Mouse (Mus musculus): ENCODE measurements around the gene Ptprn2.

The Ptprn2 gene

DNA sequence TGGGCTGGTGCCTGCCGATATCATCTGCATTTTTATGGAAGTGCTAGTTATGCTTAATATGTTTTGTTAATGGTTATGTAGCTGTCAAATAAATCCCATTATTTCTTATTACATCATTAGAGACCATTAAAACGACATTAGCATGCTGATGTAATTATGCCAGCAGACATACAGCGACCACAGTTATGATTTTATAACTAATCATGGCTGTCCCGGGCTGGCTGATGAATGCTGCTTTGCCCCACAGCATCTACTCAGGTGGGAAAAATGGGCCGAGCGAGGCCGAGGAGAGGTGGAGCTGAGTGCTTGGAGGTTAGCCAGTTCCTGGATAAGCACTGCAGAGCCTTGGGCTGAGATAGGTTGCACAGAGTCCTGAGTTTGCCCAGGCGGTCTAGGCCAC lies 407.1 kb downstream of the Ptprn2 start:
- no peak for DNase-seq (ENCODE audit: low read depth)

DNA sequence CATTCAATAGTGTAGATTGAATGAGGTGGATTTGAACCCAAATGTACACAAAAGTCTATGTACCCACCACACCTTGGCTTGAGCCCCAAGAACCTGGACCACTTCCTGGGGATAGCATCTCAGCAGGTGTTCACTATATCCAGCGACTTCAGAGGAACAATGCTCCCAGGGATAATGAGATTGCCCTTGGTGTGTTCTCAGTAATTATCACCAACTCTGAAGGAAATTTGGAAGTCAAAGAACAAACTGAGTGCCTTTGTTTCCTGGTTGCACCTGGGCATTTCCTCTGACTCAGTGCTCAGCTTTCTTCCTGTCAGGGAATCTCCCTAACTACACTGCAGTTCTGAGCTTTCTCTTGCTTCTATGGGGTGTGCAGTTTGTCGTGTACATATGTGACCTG lies 411.1 kb downstream of the Ptprn2 start:
- DNase-seq (ENCODE audit: low read depth): no peak

DNA sequence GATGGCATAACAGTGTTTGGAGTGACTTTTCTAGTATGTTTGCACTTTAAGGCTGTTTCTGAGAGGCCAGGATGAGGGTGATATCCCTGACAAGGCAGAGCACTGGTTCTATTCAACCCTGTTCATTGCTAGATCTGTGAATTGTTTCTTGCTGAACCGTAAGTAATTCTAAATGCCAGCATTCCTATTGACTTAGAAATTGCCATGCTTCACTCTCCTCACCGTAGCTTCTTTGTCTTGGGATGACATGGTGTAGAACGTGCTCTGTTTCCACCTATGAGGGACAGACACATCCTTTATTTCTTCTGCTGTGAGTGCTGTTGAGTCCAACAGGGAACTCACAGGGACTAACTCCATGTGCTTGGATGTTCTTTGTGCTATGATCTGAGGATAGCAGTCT lies 416.3 kb downstream of the Ptprn2 start:
- DNase-seq (ENCODE audit: low read depth): no peak

DNA sequence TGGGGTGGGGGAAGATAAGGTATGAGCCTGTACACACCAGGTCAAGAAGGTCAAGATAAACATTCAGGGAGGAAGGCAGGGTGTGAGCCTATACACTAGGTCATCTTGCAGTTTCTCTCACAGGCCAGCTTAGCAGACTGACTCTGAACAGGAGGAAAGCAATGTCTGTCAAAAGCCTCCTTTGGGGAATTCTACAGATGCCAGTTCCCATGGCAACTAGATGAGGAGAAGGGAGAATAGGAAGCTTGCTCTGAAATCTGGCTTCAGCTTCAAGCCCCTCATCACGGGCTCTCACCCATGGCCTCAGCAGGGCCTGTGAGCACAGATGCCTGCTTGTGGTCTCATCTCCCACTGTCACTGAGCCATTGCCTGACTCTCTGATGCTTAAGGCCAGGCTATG lies 421.9 kb downstream of the Ptprn2 start:
- DNase-seq (ENCODE audit: low read depth): no peak

DNA sequence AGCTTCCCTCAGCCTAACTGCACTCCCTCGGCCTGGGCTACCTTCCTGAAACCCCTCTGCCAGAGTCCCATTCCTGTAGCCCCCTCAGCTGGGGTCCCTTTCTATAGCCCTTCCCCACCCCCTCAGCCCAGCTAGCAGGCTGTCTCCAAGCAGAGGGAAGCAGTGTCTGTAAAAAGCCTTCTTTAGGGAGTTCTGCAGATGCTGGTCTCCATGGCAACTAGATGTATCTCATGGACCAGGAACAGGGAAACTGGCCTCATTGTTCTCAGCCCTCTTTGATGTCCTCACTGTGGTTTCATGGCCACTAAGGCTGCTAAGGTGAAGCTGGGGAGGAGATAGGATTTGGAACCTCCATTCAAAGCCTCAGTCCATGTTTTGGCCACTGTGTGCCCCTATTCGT lies 423.1 kb downstream of the Ptprn2 start:
- no peak for DNase-seq (ENCODE audit: low read depth)

DNA sequence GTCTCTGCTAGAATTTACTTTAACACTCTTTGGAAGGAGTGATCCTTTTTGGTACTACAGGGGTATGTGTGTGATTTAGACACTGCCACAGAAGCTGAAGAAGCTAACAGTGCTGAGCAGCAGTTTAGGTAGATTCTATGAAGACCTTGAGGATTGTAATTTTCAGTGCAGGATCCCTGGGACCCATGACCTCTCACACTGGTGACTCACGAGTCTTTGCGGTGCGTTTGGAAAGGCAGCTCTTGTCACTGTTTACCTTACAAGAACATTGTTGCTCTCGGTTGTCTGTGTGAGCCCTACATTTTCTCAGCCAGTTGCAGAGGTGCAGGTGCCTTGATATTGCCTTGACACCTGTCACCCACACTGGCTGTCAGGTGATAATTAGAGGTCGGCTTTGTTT lies 431.3 kb downstream of the Ptprn2 start:
- no peak for DNase-seq (ENCODE audit: low read depth)

DNA sequence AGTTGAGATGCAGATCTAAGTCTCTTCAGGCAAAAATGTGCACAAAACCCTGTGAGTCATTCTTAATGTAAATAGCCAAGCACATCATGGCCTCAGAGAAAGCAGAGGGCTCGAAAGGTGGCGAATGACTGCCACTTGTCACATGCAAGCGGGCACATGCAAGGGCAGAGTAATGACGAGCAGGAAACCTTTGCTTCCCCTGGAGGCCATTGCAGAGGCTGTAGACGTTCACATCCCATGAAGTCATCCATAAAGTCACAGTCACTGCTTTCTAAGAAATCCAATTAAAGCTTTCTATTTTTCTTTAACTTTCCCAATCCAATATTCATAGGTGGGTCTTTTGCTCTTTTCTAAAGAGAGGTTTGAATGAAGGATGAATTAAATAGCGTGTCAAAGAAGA lies 433.7 kb downstream of the Ptprn2 start:
- no peak for DNase-seq (ENCODE audit: low read depth)

DNA sequence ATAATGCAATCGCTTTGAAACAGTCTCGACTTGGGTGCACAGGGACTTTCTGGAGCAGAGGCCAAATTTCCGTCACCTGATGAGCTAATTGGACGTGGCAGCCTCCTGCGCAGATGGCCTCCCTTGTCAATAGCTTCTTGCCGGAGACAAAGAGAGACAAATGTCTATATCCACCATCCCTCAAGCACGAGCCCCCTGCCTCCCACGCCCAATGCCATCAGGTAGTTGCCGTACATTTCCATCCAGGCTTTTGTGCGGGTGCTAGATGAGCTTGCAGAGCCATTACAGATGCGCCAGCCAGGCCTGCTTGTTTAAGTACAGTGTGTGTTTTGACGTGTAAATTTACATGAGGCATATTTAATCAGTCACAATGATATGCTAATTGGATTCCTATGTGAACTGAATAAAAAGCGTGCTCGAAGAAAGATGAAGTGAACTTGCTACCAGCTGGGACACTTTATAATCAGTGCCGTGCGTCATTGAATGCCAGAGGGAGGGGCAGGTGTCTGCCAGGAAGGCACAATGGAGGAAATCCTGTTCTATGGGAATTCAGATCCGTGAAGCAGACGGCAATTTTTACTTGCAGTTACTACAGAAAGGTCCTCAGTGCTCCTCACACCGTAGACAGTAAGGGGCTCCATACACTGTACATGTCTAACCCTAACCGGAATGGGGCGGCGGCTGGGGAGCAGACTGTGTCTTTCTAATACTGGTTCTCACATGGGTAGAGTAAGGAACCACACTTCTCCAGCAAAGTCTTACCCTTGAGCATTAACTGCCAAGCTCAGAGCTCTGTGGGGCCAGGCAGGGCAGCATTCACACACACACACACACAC lies 434.4 kb downstream of the Ptprn2 start:
- no peak for DNase-seq (ENCODE audit: low read depth)

DNA sequence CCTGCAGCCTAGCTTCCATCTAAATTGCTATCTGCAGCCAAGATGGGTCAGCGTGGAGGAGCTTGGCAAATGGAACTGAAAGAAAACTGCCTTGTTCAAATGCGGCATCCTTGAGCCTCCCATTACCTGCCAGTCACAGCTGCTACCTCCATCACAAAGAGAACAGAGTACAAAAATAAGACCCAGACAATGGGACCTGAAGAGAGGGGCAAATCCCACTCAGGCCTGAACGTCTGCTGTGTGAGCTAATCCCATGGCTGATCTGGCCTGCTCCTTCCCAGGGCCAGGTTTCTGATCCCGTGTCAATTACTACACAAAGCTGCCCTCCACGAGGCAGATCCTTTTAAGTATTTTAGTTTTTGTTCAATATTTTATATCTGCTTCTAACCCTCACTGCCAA lies 441.6 kb downstream of the Ptprn2 start:
- no peak for DNase-seq (ENCODE audit: low read depth)

DNA sequence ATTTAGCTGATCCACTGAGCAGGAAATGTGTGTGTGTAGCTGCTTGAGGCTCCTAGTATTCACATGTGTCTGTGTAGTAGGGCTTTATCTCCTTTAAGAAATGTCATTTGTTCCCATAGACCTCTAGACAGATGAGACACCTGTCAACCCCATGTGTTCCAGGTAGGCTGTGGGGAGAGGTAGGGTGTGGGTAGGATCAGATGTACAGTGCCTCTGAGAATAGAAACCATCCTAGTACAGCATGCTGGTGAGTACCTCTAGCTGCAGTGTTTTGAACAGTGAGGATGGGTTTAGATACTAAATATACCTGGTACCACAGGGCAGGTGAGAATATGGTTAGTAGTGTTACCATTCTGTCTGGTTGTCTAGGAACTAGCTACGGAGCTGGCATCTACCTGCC lies 442.0 kb downstream of the Ptprn2 start:
- no peak for DNase-seq (ENCODE audit: low read depth)

DNA sequence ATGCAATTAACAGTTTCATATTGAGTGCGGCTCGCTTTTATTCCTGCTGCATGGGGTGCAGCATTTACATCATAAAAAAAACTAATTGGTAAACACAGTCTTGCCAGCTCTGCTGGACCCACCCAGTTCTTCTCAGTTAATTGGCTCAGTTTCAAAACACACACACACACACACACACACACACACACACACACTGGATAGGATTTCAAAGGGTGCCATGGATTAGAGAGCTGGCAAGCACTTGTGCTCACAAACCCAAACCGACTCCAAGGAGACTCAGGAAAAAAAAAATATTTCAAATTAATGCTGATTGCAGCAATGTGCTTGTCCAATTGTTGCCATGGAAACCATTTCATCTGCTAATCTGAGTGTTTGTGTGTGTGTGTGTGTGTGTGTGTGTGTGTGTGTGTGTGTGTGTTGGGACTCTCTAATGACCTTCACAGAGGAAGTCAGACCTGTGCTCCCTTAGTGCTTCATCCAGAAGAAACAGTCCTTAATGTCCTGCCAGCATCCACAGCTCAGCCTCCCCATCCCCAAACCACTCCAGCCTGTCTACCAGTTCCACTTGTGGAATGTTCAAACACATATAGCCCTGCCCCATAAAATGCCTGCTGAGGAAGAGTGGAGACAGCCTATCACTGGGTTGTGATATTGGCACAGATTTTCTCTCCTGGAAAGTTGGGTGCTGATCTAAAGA lies 452.8 kb downstream of the Ptprn2 start:
- DNase-seq (ENCODE audit: low read depth): no peak

DNA sequence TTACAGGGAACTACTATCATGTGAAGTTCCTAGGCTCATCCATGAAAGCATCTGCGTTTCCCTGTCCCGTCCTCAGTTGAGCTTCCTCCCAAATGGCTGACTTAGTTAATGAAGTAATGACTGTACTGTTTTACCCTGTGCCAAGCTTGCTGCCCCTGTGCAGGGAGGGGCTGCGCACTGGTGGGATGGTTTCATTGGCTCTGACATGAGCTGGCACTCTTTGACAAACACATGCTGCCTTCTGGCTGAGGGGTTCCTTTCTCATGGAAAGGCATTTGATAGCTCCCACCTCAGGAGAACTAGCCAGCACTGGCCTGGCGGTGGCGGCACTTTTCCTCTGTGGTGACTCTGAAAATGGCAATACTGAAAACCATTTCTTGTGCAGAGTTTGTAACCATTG lies 458.4 kb downstream of the Ptprn2 start:
- no peak for DNase-seq (ENCODE audit: low read depth)

DNA sequence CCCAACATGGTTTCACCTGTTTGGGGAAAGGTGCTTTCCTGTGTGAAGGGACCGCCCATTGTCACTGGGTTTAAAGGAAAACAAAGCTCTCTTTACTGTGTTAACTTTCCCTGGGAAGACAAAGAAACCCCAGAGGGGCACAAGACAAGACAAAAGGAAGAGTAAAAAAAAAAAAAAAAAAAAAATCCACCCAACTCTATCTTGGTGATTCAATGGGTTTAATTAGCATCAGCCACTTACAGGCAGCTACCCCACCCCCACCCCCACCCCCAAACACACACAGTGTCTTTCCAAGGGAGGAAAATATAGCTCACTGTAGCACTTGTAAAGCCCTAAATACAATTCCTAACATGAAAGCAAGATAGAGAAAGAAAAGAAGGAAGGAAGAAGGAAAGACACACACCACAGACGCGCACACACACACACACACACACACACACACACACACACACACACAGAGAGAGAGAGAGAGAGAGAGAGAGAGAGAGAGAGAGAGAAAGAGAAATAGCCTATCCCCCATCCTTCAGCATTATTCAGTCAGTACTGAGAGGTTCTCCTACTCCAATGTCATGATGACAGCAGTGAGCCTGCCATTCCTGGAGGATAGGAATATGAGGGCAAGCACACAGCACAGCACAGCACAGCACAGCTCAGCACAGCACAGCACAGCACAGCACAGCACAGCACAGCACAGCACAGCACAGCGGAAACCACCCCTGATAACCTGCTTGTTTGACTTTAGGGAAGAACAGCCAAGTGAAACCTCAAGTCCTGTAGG lies 462.8 kb downstream of the Ptprn2 start:
- no peak for DNase-seq (ENCODE audit: low read depth)

DNA sequence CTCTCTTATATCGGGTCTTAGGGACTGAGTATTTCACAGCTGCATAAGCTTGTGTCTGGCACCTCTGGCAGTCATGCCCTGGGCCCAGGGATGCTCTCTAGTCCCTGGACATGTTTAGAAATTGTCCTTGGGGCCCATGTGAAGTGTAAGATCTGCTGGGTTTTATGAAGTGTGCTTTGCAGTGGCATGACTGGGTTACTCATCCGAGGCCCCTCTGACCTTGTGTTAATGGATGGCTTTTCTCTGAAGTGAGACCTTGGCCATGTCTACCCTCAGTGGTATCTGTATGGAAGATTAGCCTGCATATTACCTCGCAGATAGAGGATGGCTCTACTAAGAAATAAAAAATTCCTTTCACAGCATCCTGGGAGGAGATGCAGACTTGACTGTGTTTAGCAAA lies 464.2 kb downstream of the Ptprn2 start:
- no peak for DNase-seq (ENCODE audit: low read depth)

DNA sequence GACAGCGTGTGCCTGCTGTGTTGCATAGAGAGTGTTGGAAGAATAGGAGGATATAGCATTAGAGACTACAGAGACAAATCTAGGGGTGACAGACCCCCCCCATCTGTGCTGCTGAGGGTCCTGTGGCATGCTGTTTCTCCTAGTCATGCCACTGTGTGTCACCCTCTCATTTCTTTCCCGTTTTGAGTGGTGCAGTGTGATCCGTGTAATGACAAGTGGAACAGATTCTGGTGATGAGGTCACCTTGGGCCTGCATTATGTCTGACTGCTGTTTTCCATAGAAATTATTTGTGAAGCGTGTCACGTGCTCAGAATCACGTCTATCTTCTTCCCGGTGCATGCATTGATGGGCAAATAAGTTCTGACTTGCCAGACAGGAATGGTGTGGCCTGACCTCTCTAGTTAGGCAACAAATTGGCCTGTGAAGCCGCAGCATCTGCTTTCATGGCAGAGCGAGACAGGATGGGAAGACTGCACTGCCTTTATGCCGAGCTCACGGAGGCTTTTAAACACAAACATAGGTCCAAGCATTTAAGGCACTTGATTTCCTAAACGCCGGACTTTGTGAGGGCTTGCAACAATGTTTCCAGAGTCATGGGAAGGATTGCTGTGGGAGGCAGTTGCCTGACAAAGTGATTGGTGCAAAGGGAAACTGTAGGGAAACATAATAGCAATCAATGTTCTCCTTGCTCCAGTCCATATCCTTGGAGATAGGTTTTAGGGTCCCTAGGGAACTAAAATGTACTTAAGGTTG lies 467.1 kb downstream of the Ptprn2 start:
- DNase-seq (ENCODE audit: low read depth): no peak

DNA sequence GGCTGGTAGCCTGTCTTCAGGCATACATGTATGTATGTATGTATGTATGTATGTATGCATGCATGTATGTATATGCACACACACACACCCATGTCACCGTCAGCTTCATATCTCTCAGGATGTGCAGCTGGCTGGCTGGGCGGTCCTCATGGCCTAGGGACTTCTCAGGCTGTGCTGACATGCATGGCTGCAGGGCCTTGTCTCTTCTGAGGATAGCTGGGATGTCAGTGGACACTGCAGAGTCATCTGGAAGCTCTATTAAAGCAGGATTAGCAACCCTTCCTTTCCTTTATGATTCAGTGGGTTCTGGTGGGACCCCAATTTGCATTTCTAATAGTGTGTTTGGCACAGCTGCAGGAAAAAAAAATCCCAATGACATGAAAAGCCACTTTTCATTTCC lies 473.6 kb downstream of the Ptprn2 start:
- DNase-seq (ENCODE audit: low read depth): no peak

DNA sequence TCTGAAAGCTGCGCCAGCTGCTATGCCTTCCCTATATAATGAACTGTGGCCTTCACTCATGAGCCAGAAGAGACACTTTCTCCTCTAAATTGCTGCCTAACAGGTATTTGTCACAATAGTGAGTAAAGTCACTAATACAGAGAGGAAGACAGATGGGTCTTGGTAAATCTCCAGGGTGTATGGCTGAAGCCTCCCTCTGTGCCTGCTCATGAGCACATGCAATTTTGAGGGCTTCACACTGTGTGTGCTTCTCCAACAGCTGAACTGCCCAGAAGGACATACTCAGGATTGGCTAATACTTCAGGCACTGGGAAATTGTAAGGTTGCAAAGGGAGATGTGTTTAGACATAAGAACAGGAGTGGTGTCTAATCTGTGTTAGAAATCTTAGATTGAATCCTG lies 478.4 kb downstream of the Ptprn2 start:
- DNase-seq (ENCODE audit: low read depth): no peak

DNA sequence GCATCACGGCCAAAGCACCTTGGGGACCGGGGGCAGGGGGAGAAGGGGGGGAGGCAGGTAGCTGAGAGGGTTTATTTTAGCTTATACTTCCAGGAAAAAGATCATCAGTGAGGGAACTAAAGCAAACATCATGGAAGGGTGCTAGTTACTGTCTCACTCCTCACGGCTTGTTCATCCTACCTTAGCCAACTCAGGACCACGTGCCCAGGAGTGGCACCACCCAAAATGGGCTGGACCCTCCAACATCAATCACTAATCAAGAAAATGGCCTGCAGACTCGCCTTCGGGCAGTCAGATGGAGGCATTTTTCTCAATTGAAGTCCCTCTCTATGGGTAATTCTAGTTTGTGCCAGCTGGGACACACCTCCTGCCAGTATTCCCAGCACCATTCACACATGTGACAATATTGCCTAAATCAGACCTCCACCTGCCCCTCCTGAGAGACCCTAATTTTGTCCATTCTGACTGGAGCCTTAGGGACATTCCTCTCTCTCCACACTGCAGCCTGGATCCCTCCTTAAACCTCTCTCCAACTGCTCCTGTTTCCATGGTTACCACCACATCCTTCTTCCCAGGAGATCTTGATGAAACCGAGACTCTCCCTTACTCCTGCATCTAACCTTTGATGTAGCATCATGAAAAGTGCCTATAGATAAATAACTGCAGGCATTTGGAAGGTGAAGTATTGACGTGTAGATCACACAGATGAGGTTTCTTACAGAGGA lies 482.9 kb downstream of the Ptprn2 start:
- DNase-seq (ENCODE audit: low read depth): no peak

DNA sequence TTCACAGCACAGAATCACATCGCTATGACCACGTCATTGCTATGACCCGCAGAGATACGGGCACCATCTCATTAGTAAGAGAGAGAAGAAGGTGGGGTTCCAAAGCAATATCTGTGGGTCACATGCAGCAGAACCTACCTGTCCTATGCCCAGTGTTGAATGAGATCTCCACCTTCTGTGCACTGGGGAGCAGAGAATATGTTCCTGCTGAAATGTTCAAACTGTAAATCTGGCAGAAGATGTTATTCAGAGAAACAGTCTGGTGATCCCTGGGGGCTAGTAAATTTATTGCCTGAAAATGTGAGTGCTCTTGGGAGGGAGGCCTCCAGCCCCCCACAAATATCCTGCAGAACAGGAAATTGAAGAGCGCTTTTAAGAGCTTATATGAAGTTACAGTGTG lies 490.0 kb downstream of the Ptprn2 start:
- DNase-seq (ENCODE audit: low read depth): no peak

DNA sequence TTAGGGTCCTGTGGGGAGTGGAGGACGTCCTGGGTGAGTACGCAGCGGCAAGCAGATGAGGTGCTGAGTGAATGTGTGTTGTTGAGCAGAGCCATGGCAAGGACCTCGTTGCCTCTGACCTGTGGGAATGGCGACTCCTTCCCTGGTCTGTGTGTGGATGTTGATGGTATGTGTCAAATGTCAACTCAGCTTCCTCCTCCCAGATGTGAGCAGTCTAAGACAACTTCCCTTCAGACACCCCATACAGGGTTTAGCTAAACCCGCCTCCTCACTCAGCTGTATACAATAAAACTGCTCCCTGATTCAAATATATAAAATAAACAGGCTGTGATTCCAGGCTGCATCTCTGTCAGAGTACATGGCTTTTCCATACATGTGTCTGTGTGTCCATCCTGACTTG lies 491.5 kb downstream of the Ptprn2 start:
- no peak for DNase-seq (ENCODE audit: low read depth)

DNA sequence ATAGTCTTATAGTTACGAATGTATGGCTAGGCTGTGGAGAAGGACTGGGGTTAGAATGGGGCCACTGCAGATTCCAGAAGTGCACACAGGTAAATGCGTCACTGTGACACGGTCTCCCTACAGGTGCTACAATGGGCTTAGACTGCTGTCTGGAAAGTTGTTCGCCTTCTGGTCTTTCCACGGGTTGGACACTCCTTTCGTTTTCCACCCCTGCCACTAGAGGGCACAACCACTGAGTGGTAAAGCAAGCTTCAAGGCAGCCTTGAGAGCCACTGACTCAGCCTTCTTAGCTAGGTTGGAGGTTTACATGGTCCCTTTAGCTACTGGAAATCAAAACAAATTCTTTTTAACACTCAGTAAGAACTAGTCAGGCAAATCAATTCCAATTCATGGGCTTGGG lies 492.7 kb downstream of the Ptprn2 start:
- no peak for DNase-seq (ENCODE audit: low read depth)

DNA sequence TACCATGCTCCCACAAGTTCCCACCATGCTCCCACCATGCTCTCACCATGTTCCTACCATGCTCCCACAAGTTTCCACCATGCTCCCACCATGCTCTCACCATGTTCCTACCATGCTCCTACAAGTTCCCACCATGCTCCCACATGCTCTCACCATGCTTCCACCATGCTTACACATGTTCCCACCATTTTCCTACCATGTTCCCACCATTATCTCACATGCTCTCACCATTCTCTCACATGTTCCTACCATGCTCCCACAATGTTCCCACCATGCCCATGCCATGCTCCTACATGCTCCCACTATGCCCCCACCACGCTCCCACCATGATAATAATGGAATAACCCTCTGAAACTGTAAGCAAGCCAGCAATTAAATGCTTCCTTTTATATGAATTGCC lies 495.8 kb downstream of the Ptprn2 start:
- DNase-seq (ENCODE audit: low read depth): no peak
